Mouse (Mus musculus): Measurements from ENCODE around the gene Bbs9. TPM values are rescaled to one million over a fixed set of nuclear protein-coding genes. Genes with fewer than 3 reads are reported as not detected.

Bbs9 gene
- total RNA-seq, 4 experiments from 2014 or later = 8.7 to 10.0 (median 9.5) TPM

DNA sequence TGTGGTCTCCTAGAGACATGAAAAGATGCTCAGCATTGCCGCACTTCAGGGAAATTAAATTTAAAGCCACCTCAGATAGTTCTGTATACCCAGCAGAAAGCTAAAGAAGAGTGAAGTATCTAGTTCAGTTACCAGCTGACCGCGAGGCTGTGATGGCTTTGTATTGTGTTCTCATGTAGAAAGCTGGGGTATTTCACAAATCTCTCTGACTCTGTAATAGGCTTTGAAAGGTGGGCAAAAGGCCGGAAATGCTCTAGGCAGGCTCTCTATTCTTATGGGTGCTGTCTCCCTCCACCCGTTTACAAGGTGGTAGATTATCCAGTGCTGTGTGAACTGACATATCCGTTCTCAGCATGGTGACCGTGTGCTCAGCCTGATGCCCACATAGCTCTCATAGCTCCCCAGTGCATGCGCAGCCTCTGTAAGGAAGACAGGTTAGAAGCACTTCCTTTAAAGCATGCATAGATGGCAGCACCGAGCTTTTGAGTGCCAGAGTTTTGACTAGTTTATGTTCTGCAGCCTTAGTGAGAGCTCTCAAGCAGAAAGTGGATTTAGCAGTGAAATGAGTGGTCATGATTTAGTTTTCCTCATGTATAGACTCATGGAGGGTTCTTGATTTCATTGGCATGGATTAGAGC is 57.4 kb downstream of the Bbs9 start:
- DNase-seq (ENCODE audit: low spot score in 2 of 2) = no peak

DNA sequence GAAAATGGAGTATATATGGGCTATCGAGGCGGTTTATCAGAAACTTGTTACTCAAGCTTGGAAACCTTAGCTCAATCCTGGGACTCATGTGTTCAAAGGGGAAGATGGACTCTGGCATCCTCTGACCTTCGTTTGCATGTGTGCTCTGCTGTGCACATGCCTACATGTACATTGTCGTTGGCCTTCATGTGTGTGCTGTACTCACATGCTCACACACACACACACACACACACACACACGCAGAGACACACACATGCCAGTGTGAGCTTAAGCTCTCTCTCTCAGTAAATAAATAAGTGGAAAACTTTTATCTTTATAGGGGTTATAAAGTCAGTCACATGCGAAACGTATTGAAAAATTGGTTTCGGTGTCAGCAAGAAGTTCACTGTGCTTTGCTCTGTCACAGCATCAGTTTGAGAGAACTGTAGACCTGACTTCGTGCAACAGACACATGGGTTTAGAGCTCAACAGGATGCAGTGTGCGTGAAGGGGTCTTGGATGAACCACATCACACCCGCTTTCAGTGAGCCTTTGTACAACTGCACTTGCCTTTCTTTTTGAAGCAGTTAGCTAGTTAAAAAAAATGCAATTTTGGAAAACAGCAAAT is 62.4 kb downstream of the Bbs9 start:
- DNase-seq (ENCODE audit: low spot score in 2 of 2) = no peak

DNA sequence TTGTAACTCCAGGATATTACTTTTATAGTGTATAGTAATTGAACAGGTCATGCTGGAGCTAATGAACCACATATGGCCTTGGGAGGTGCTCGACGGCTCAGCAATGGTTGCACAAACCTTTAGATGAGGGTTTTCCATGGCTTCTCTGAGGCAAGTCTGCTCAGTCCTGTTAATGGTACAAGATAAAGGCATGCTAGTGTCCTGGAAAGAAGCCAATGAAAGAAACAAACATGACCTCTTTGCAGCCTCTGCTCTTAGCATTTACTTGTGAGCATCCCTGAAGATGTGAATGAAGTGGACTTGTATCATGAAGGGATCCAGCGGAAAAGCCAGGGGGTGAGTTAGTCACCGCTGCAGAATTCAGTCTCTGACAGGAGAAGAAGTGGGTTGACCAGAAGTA is 64.0 kb downstream of the Bbs9 start:
- no peak for DNase-seq (ENCODE audit: low spot score in 2 of 2)

DNA sequence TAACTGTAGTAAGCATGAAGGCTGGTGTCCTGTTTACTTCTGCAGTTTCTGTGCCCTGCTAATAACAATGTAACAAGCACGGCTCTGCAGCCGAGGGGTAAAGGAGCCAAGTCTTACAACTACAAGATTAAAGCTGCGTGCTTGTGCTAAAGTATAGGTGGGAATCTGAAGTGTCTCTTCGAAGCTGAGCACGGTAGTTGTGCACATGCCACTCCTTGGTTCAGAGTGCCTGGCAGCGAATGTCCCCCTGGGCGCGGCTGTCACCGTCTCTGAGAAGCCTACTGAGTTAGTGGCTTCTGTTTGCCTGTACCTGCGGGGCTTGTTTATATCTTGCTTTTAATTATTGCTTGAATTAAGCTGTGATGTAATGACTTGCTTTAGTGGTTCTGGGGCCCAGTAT is 65.6 kb downstream of the Bbs9 start:
- no peak for DNase-seq (ENCODE audit: low spot score in 2 of 2)

DNA sequence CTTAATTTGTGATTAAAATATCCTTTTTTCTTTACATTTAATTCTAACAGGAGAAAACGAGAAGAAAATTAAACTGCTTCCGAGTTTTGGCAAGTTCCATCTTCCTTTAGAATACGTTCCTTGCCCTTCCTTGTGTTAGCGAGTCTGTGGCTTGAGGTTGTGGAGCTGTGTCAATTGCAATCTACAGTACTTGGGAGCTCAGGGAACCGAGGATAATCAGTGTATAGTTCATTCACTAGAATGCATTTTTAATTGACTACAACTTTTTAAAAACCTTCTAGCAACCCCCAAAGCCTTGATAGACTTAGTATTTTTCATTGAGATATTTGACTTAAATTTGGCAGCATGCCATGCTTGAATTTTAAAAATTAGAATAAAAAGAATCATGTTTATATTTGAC is 68.0 kb downstream of the Bbs9 start:
- DNase-seq (ENCODE audit: low spot score in 2 of 2) = no peak

DNA sequence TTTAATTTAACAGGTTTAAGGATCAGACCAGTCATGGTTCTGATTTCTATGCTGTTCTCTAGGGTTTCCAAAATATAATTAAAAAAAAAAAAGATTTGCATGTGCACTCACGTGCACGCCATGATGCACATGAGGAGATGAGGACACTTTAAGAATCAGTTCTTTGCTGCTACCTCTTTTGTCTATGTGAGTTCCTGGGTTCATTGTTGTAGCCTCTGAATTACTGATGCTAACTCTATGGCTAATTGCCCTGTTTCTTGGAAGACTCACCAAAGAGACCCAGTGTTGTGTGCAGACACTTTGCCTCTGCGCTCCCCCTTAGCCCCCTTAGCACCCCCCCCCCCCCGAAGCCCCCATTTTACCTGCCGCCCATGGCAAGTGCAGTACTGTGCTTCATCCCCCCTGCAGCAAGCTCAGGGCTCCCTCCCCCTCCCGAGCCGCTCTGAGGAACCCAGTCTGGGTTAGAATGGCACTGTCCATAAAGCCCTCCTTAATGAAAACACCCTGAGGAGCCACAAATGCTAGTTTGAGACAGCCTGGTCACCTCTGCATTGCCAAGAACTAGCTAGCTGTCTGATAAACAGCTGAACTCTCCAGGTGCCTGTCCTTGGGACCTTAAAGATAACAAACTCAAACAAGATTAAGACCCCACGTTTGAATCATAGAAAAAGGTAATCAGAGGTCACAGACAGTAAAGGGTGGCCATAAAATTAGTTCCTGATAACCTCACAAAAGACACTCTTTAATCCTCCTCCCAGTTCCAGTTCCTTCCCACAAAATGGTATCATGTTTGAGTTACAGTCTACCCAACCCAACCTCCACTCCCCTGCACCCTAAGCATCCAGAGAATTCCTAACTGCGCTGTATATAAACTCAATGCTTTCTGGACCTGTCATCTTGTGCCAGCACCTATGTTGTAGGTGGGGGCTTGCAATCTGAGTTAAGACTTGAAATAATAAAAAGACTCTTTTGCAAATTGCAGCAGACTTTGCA is 69.1 kb downstream of the Bbs9 start:
- DNase-seq (ENCODE audit: low spot score in 2 of 2) = no peak

DNA sequence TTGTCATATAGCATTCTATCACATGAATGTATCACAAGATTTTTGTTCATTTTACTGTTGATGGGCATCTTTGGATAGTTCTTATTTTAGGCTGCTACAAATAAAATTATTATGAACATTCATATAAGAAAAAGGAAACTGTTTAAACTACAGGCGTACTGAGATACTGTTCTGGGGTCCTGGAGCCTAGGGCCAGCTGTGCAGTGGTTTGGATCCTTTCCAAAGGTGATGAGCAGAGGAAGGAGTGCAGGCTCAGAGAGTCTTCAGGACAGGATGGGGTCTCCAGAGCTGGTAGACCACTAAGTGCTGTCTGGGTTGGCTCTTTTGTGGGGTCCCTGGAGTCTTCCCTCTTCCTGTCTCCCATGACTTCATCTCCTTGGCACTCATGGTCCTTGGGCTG is 75.8 kb downstream of the Bbs9 start:
- DNase-seq (ENCODE audit: low spot score in 2 of 2) = no peak

DNA sequence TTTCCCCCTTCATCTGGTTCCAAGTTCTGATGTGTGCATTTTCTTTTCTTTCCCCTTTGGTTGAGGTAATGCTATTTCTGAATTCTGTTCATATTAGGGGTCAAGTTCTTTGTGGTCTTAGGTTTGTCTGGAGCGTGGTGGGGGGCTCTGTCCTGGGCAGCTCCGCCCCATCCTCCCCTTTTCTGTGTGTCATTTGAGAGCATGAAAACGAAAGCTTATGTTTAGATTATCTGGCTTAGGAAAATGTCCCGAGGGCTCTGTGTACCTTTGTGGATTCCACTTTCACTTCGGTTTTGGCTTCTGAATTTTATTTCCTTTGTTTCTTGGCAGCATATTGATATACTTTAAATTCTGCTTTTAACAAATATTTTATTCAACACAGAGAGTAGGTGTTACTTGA is 80.6 kb downstream of the Bbs9 start:
- no peak for DNase-seq (ENCODE audit: low spot score in 2 of 2)

DNA sequence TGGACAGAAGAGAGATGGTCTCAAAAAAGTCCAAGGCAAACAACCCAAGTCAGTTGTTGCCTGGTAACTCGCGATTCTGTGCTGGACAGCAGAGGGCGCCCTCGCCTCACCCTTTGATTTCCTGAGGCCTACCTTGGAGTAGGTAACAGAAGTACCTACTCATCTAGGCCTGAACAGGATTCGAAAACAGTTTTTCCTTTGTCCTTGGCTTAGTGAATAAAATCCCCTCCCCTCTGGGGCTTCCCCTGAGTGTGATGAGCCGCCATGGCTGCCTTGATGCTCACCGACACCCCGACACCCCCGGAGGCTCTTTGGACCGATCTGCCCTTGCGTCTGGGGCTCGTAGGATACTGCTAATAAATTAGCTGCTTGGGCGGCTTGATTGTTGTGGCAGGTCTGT is 82.0 kb downstream of the Bbs9 start:
- peak; percentile 4 to 14 for DNase-seq (ENCODE audit: low spot score in 2 of 2)

DNA sequence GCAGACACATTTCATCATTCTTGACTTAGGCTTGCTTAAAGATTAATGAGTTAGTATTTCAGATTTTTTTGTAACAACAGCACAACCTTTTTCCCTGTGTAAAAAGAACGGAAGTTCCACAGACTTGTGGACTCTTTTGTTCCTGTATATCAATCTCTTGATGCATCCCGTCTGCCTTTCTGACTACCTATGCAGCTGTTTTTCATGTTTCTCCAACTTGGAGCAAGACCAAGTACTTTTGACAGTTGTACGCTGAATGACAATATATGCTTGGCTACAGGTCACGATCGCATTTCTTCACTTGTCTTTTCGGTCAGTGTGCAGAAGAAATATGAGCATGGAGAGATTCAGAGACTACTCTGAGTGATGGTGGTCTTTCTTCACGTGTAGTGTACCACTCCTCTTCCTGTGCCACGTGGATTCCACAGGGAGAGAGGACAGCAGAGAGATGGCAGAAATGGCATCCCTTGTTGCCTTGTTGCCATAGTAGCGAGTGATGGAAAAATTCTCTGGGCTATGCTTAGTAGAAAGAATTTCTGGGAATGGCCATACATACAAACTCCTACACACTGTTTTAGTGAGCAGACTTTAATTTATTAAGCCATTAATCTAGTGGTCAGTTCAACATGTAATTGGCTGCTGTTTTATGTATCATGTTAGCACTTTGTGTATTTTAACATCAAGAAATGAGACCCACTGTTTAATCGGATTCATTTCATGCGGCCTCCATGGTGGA is 88.3 kb downstream of the Bbs9 start:
- no peak for DNase-seq (ENCODE audit: low spot score in 2 of 2)

DNA sequence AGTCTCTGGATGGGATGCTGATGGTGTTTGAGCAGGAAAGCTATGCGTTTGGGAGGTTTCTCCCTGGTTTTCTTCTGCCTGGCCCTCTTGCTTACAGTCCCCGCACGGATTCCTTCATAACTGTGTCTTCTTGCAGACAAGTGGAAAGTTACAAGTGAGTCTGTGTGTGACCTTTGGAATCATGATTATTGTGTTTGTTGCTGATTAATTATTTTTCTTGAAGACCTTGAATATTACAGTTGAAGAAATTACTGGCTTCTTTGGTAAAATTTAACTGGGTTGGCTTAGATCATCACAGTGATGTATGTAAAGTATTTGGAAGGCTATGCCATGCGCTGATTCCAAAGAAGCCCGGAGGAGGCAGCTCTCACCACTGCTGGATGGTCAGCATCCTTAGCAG is 92.2 kb downstream of the Bbs9 start:
- DNase-seq (ENCODE audit: low spot score in 2 of 2) = no peak

DNA sequence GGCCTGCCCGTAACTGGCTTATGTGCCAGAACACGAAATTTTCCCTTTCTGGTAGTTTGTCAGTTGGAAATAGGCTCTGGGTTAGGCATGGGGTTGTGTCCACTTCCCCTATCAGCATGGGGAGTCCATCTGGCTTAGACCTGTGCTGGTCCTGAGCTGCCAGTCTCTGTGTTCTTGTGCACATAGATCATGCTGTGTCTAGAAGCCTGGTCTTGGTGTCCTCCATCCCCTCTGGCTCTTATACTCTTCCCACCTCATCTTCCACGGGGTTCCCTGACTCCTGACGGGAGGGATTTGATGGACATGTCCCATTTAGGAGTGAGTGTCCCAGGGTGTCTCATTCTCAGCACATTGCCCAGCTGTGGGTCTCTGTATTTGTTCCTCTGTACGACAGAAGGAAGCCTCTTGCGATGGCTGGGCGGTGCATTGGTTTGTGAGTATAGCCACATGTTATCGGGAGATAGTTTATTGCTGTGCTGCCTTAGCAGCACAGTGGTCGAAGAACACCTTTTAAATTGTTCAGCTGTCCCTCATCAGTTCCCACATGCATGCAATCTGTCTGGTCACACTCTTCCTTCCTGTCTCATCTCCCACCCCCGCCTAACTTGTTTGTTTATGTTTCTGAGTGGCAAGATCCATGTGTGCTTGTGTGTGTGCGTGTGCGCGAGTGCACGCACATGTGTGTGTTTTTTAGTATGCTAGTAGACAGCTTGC is 101.1 kb downstream of the Bbs9 start:
- no peak for DNase-seq (ENCODE audit: low spot score in 2 of 2)

DNA sequence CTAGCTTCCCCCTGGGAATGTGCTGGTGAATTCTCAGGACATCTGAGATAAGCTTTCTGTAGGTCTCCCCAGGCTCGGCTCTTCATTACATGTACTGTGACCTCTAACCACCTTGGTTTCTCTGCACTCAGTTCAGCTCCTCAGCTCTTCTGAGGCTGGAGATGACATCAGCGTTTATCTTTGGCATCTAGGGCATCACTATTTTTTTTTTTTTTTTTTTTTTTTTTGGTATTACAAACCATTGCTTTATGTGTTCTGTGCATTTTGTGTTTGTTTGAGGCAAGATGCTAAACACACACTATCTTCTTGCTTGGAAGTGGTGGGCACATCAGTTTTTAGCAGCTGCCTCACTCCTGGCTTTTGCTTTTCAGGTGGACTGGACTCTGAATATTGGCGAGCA is 102.8 kb downstream of the Bbs9 start:
- no peak for DNase-seq (ENCODE audit: low spot score in 2 of 2)

DNA sequence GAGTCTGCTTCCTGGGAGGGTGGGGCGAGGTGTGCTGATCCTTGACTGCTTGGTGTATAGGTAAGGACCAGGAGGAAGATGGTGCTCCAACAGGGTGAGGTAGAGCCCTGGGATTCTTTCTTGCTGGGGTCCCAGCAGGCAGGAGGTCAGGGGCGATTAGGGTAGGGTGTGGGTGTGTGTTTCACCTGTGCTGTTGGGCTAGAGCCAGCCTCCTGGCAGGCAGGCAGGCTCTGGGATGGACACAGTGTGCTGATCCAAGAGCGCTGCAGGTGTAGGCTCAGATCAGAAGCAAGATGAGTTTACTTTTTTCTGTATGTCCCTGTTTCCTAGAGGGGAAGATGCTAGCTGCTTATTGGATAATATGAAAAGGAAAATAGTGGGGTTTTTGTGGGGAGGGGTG is 108.7 kb downstream of the Bbs9 start:
- DNase-seq (ENCODE audit: low spot score in 2 of 2) = no peak

DNA sequence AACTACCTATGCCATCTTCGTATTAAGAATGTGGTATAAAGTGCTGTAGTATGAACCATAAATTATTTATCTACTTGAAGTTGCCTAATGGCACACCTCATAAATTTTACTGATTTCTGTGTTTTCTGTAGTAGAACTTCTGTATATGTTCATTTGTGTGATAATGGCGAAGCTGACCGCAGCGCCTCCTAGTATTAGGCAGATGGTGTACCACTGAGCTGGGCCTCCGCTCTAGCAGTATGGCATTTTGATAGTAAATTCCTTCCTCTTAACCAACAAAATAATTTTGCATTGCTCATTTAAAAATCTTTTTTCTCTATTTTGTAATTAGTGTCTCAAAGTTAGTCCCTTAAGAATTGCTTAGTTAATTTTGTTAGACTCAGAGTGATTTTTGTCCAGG is 117.5 kb downstream of the Bbs9 start:
- no peak for DNase-seq (ENCODE audit: low spot score in 2 of 2)

DNA sequence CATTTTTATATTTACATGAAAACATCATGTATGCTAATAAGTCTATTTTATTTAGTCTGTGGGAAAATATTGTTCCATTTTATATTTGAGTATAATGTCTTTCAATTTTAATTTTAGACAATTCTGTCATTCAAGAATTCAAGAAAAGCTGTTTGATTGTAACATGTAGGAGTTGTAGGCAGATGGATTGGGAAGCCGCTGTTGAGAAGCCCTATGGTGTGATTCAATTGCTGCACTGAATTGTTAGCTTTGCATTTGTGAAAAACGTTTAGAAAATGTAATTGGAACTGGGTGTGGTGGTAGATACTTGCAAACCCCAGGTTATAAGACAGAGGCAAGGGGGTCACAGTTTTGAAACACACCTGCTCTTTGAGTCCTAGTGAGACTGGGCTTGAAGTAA is 121.1 kb downstream of the Bbs9 start:
- no peak for DNase-seq (ENCODE audit: low spot score in 2 of 2)

DNA sequence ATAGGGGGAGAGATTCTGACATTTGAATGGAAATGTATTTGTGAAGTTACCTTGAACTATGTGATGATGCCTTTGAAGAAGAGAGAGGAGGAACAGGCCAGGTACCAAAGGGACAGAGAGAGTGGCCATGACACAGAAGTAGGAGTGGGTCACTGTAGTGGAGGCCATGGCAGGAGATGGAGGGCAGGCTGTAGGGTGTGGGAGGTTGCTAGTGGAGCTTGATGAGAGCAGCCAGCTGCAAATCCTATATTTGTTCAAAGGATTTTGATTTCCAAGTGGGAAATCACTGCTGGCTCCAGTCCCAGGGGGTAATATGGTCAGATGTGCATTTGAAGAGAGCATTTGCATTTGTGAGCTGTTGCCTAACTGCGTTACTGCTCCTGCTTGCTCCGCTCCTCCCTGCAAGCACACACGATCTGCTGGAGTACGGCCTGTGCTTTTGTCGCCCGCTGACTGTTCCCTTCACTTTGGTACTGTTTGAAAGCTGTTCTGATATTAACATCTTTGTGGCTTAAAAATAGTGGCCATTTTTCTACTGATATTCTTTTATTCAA is 137.8 kb downstream of the Bbs9 start:
- DNase-seq (ENCODE audit: low spot score in 2 of 2) = no peak

DNA sequence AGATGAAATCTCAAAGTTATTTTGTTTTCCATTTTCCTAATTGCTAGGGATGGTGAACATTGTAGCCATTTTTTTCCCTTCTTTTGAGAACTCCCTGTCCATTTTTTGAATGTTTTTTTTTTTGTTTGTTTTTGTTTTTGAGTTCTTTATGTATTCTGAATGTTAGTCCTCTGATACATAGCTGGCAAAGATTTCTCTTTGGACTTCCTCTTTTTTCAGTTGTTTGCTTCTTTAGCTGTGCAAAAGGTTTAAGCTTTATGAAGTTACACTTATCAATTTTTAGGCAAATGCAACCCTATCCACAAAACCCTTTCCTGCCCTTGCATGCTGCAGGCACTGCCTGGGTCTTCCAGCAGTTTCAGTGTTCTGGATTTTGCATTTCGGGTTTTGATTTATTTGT is 143.7 kb downstream of the Bbs9 start:
- DNase-seq (ENCODE audit: low spot score in 2 of 2) = no peak

DNA sequence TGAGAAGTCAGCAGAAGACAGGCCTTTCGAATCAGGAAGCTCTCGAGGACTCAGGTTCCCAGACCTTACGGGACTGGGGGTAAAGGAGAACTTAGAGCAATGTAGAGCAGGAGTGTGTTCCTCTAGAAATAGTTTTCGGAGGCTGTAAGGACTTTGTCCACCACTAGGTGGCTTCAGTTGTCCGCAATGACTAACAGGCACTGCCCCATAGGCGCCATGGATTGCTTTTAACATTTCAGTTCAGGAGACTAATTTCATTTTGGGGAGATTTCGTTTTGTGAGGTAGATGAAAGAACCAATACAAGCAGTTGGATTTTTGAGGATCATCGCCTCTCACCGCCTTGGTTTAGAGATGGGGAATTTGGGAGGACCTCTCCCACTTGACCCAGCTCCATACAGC is 149.5 kb downstream of the Bbs9 start:
- DNase-seq (ENCODE audit: low spot score in 2 of 2) = no peak

DNA sequence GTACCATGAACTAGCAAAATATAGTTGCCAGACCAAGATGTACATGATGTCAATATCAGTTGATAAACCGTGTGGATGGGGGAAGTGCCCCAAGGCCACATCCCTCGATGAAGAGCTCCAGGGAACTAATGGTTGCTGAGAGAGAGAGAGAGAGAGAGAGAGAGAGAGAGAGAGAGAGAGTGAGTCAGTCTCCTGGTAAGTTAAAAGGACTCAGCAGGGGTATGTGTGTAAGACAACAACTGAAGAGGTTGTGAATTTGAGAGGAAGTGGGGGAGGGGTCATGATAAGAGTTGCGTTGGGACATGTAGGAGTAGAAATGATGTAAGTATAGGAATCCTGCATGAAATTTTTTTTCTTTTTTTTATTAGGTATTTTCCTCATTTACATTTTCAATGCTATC is 150.5 kb downstream of the Bbs9 start:
- DNase-seq (ENCODE audit: low spot score in 2 of 2) = no peak

DNA sequence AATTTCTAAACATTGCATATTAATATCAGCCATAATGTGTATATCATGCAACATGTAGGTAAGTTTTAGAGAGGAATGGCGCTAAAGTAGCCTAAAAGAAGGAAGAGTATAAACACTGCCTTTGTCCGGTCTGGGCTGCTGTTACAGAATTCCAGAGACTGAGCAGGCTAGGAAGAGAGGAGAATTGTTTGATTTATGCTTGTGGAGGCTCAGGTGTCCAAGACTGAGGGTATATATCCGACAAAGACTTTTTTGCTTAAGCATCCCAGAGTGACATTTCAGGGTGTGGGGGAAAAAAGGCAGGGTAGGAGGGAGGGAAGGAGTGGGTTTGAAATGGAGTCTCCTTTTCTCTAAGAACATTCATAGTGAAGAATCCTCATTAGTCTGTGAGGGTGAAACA is 152.4 kb downstream of the Bbs9 start:
- DNase-seq (ENCODE audit: low spot score in 2 of 2) = no peak
